Mouse (Mus musculus): ENCODE data around the gene Blzf1. TPM values are rescaled to one million over a fixed set of nuclear protein-coding genes. Genes with fewer than 3 reads are reported as not detected.

The Blzf1 gene
- polyA plus RNA-seq (2012; ENCODE audit: low replicate concordance), result 0.74 and 2.0 TPM in 2 replicates

GRCm38 (mm10) chr1:164307124-164307751, at the start of gene Blzf1:
Gene Blzf1 (minus strand): TSS chr1:164307489.

GRCm38 (mm10) chr1:164303821-164304220, 3.5 kb downstream of the Blzf1 start, which contains the start of gene Nme7:
Gene Nme7 (plus strand): TSS chr1:164304121.

GRCm38 (mm10) chr1:164275455-164275954, 31.8 kb downstream of the Blzf1 start, which contains the start of gene Ccdc181:
Gene Ccdc181 (plus strand): TSS chr1:164275585.

DNA sequence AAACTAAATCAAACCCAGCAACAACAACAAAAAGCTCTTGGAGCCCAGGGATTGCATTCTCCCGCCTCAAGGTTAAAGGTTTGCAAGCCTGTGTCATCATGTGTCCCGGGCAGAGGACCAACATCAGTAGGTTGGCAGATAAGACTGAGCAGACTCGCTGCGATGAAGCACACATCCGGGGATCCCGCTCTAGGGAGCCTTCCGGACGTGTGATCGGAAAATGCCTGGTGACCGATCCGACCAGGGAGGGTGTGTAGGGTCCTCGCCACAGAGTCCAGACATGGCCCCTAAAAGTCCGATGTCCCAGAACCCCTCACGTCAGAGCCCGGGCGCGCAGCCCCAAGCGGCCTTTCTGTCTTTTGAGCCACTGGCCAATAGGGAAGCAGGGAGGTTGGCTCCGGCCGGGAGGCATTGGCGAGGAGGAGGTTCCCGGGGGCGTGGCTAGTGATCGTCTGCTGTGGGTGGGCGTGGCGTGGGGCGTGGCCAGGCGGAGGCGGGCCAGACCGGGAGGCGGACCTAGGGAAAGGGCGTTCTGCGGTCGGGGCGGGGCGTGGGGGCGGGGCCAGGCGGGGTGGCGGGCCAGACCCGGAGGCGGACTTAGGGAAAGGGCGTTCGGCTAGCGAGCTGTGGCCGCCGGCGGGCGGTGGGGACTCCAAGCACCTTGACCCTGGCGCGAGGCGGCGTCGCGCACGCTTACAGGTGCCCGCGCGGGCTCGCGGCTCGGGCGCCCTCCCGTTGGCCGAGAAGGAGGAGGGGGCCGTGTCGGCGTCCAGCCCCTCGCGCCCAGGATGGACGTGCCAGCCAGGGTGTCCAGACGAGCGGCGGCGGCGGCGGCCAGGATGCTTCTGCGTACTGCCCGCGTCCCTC, 58.6 kb downstream of the Blzf1 start, which contains the start of gene Slc19a2:
Slc19a2 (plus strand) TSS at position 582 of the 867 bp plus-strand sequence.

Other genes starting within 250 kb of the Blzf1 start
- 42.7 and 130 TPM in 2 replicates for gene Sell, start 245.5 kb downstream of the Blzf1 start, polyA plus RNA-seq (2012; ENCODE audit: low replicate concordance)
- 0.59 and 0.88 TPM in 2 replicates for gene Selp, start 192.2 kb downstream of the Blzf1 start, polyA plus RNA-seq (2012; ENCODE audit: low replicate concordance)
- gene F5, start 155.7 kb downstream of the Blzf1 start, polyA plus RNA-seq (2012; ENCODE audit: low replicate concordance), result 0.75 and 0.79 TPM in 2 replicates
- 4.8 and 7.8 TPM in 2 replicates for gene Slc19a2, start 58.4 kb downstream of the Blzf1 start, polyA plus RNA-seq (2012; ENCODE audit: low replicate concordance)
- 1.2 and 3.5 TPM in 2 replicates for gene Ccdc181, start 31.9 kb downstream of the Blzf1 start, polyA plus RNA-seq (2012; ENCODE audit: low replicate concordance)
- gene Nme7, start 3.4 kb downstream of the Blzf1 start, polyA plus RNA-seq (2012; ENCODE audit: low replicate concordance), result 0.77 and 1.4 TPM in 2 replicates
- gene Atp1b1, start 150.9 kb upstream of the Blzf1 start, polyA plus RNA-seq (2012; ENCODE audit: low replicate concordance), result 33.9 and 94.4 TPM in 2 replicates